Mouse (Mus musculus): ENCODE results near the gene Slc5a10. TPM values are rescaled to one million over a fixed set of nuclear protein-coding genes. Genes with fewer than 3 reads are reported as not detected.

Gene Slc5a10
- polyA plus RNA-seq, 1 experiment from 2014 or later: not detected

DNA sequence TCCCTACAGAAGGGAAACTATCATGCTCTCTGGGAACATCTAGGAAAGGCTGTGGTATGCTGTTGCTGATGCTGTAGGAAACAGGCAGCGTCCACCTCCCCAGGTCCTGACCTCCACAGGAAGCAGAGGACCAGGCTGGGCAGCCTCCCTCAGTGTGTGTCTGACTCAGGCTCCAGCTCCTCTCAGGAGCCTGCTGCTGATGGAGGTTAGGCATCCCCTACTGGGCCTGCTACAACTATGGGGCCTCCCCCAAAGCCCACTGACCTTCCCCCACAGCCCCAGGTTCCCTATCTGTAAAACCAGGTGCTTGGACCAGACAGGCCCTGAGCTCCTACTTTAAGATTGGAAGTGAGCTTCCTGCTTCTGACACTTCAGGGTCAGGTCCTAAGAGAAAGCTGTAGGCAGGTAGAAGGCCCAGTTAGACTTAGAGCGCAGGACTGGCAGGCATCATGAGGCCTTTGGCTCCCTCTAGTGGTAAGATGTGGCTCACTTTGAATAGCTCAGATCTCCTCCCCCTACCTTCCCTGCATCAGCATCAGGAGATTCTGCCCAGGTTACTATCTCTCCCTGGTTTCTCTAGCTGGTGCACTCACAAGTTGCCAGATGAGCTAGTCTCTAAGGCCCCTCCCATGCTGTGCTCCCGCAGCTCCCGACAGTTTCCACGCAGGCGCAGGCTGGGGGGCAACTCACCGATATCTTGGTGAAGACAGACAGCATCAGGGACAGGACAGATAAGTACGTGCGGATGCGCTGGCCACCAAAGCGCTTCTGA is 6.1 kb downstream of the Slc5a10 start:
- Histone ChIP-seq H3K27me3 (ENCODE audit: control insufficient read depth, insufficient read depth, low read depth, low read length) (no peaks in the 10 kb centered on the region), H3K36me3 (ENCODE audit: control insufficient read depth, insufficient read depth, low read length) (no peaks in the 10 kb centered on the region), H3K9ac (ENCODE audit: low read depth, low read length) (no peak overlapping the region), H3K4me2 (ENCODE audit: low read length) (0 out of 2 replicates have a peak overlapping the region, but pooled peaks have one; percentile 8), H3K9me3 (replicated peaks; ENCODE audit: control insufficient read depth, low read length, poor library complexity, severe bottlenecking) (no peaks in the 10 kb centered on the region), H3K4me3 (ENCODE audit: low read depth, low read length) (no peak overlapping the region), H3K4me1 (ENCODE audit: control insufficient read depth, insufficient read depth, low read length) (no peaks in the 10 kb centered on the region), H3K27ac (ENCODE audit: low read length) (no peak overlapping the region)
- peak; percentile 84 for ATAC-seq
- 47% methylated on average over 11 of the region's 11 CpGs for WGBS

GRCm38 (mm10) chr11:61713157-61713855 is 7.3 kb downstream of the Slc5a10 start:
- no peak overlapping the region for H3K27ac ChIP-seq (ENCODE audit: low read length)
- no peaks in the 10 kb centered on the region for H3K9me3 ChIP-seq (replicated peaks; ENCODE audit: control insufficient read depth, low read length, poor library complexity, severe bottlenecking)
- H3K4me2 ChIP-seq (ENCODE audit: low read length): no peak overlapping the region
- ATAC-seq: no peak
- no peaks in the 10 kb centered on the region for H3K4me1 ChIP-seq (ENCODE audit: control insufficient read depth, insufficient read depth, low read length)
- no peaks in the 10 kb centered on the region for H3K36me3 ChIP-seq (ENCODE audit: control insufficient read depth, insufficient read depth, low read length)
- 62% methylated on average over 15 of the region's 15 CpGs for WGBS
- H3K27me3 ChIP-seq (ENCODE audit: control insufficient read depth, insufficient read depth, low read depth, low read length): no peaks in the 10 kb centered on the region
- no peak overlapping the region for H3K4me3 ChIP-seq (ENCODE audit: low read depth, low read length)
- H3K9ac ChIP-seq (ENCODE audit: low read depth, low read length): 0 out of 2 replicates have a peak overlapping the region, but pooled peaks have one; percentile 22

GRCm38 (mm10) chr11:61708928-61709327 is 11.7 kb downstream of the Slc5a10 start:
- Histone ChIP-seq H3K27me3 (ENCODE audit: control insufficient read depth, insufficient read depth, low read depth, low read length) (no peaks in the 10 kb centered on the region), H3K27ac (ENCODE audit: low read length) (no peak overlapping the region), H3K9me3 (replicated peaks; ENCODE audit: control insufficient read depth, low read length, poor library complexity, severe bottlenecking) (no peaks in the 10 kb centered on the region), H3K4me2 (ENCODE audit: low read length) (no peak overlapping the region), H3K4me1 (ENCODE audit: control insufficient read depth, insufficient read depth, low read length) (no peaks in the 10 kb centered on the region), H3K4me3 (ENCODE audit: low read depth, low read length) (no peak overlapping the region), H3K9ac (ENCODE audit: low read depth, low read length) (no peak overlapping the region), H3K36me3 (ENCODE audit: control insufficient read depth, insufficient read depth, low read length) (no peaks in the 10 kb centered on the region)
- 67% methylated on average over 3 of the region's 3 CpGs for WGBS
- no peak for ATAC-seq

GRCm38 (mm10) chr11:61706232-61706631 is 14.4 kb downstream of the Slc5a10 start:
- Histone ChIP-seq H3K4me3 (ENCODE audit: low read depth, low read length) (no peak overlapping the region), H3K36me3 (ENCODE audit: control insufficient read depth, insufficient read depth, low read length) (no peaks in the 10 kb centered on the region), H3K27ac (ENCODE audit: low read length) (no peak overlapping the region), H3K9me3 (replicated peaks; ENCODE audit: control insufficient read depth, low read length, poor library complexity, severe bottlenecking) (no peaks in the 10 kb centered on the region), H3K4me2 (ENCODE audit: low read length) (no peak overlapping the region), H3K27me3 (ENCODE audit: control insufficient read depth, insufficient read depth, low read depth, low read length) (no peaks in the 10 kb centered on the region), H3K9ac (ENCODE audit: low read depth, low read length) (no peak overlapping the region), H3K4me1 (ENCODE audit: control insufficient read depth, insufficient read depth, low read length) (no peaks in the 10 kb centered on the region)
- WGBS: 56% methylated on average over 4 of the region's 4 CpGs
- ATAC-seq: no peak

- Histone ChIP-seq H3K27me3 (ENCODE audit: control insufficient read depth, insufficient read depth, low read depth, low read length) (no peaks in the 10 kb centered on the region), H3K9me3 (replicated peaks; ENCODE audit: control insufficient read depth, low read length, poor library complexity, severe bottlenecking) (no peaks in the 10 kb centered on the region), H3K36me3 (ENCODE audit: control insufficient read depth, insufficient read depth, low read length) (no peaks in the 10 kb centered on the region), H3K4me3 (ENCODE audit: low read depth, low read length) (no peak overlapping the region), H3K27ac (ENCODE audit: low read length) (no peak overlapping the region), H3K9ac (ENCODE audit: low read depth, low read length) (no peak overlapping the region), H3K4me2 (ENCODE audit: low read length) (no peak overlapping the region), H3K4me1 (ENCODE audit: control insufficient read depth, insufficient read depth, low read length) (no peaks in the 10 kb centered on the region)
- ATAC-seq: no peak
- 86% methylated on average over 2 of the region's 2 CpGs for WGBS
Measured at GRCm38 (mm10) chr11:61705581-61705980, 15.0 kb downstream of the Slc5a10 start.

DNA sequence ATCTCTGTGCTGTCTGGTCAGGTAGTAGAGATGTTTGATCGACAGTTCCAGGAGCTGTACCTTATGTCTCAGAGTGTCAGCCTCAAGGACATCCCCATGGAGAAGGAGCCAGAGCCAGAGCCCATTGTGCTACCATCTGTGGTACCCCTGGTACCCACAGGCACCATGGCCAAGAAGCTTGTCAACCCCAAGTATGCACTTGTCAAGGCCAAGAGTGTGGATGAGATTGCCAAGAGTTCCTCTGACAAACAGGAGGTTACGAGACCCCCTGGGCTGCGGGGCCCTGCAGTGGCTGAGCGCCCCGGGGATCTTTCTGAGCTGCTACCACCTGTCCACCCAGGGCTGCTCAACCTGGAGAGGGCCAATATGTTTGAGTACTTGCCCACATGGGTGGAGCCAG is 18.1 kb downstream of the Slc5a10 start:
- H3K27me3 ChIP-seq (ENCODE audit: control insufficient read depth, insufficient read depth, low read depth, low read length): no peaks in the 10 kb centered on the region
- no peak overlapping the region for H3K9ac ChIP-seq (ENCODE audit: low read depth, low read length)
- no peak for ATAC-seq
- 0 out of 2 replicates have a peak, but pooled peaks cover 3% of the 10 kb centered on the region for H3K4me1 ChIP-seq (ENCODE audit: control insufficient read depth, insufficient read depth, low read length)
- no peak overlapping the region for H3K4me2 ChIP-seq (ENCODE audit: low read length)
- no peaks in the 10 kb centered on the region for H3K36me3 ChIP-seq (ENCODE audit: control insufficient read depth, insufficient read depth, low read length)
- H3K27ac ChIP-seq (ENCODE audit: low read length): no peak overlapping the region
- H3K4me3 ChIP-seq (ENCODE audit: low read depth, low read length): no peak overlapping the region
- WGBS: 95% methylated on average over 5 of the region's 5 CpGs
- H3K9me3 ChIP-seq (replicated peaks; ENCODE audit: control insufficient read depth, low read length, poor library complexity, severe bottlenecking): no peaks in the 10 kb centered on the region

DNA sequence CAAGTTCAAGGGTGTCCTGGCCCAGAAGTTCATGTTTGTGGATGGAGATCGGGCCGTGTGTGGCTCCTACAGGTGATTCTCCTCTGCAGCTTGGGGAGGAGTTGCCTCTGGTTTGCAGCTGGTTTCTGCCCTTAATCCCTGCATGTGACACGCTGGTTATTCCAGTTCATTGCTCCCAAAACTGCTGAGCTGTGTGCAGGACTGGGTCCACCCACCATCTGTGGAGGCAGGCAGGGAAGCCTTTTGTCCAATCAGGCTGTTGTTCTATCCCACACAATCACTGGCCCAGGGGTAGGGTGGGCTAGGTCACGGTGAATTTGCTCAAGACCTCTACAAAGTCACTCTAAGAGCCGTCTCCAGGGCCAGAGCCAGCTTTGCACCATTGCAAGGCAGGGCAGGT is 18.9 kb downstream of the Slc5a10 start:
- ATAC-seq: no peak
- no peak overlapping the region for H3K9ac ChIP-seq (ENCODE audit: low read depth, low read length)
- no peak overlapping the region for H3K4me2 ChIP-seq (ENCODE audit: low read length)
- H3K27ac ChIP-seq (ENCODE audit: low read length): no peak overlapping the region
- WGBS: 40% methylated on average over 5 of the region's 5 CpGs
- H3K9me3 ChIP-seq (replicated peaks; ENCODE audit: control insufficient read depth, low read length, poor library complexity, severe bottlenecking): no peaks in the 10 kb centered on the region
- no peaks in the 10 kb centered on the region for H3K27me3 ChIP-seq (ENCODE audit: control insufficient read depth, insufficient read depth, low read depth, low read length)
- H3K36me3 ChIP-seq (ENCODE audit: control insufficient read depth, insufficient read depth, low read length): no peaks in the 10 kb centered on the region
- H3K4me3 ChIP-seq (ENCODE audit: low read depth, low read length): no peak overlapping the region
- 0 out of 2 replicates have a peak, but pooled peaks cover 3% of the 10 kb centered on the region for H3K4me1 ChIP-seq (ENCODE audit: control insufficient read depth, insufficient read depth, low read length)

DNA sequence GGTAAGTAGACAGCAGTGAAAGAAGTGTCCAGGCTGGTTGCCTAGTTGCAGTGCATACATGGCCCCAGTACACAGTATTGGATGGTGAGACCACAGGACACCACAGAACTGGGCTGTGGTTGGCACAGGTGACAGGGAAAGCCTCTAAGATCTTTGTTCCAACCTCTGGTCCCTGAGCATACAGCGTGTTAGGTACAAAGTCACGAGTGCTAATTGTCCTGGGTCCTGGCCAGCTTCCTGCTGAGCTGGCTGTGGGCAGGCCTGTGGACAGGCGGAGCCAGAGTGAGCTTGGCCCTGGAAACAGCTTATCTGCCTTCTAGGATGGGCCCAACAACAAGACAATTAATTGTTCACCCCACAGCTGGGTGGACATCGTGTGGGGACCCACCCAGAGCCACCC is 20.7 kb downstream of the Slc5a10 start:
- H3K4me1 ChIP-seq (ENCODE audit: control insufficient read depth, insufficient read depth, low read length): 0 out of 2 replicates have a peak, but pooled peaks cover 3% of the 10 kb centered on the region
- H3K4me3 ChIP-seq (ENCODE audit: low read depth, low read length): no peak overlapping the region
- H3K9ac ChIP-seq (ENCODE audit: low read depth, low read length): no peak overlapping the region
- H3K27ac ChIP-seq (ENCODE audit: low read length): no peak overlapping the region
- no peaks in the 10 kb centered on the region for H3K27me3 ChIP-seq (ENCODE audit: control insufficient read depth, insufficient read depth, low read depth, low read length)
- 36% methylated on average over 4 of the region's 4 CpGs for WGBS
- H3K36me3 ChIP-seq (ENCODE audit: control insufficient read depth, insufficient read depth, low read length): no peaks in the 10 kb centered on the region
- H3K9me3 ChIP-seq (replicated peaks; ENCODE audit: control insufficient read depth, low read length, poor library complexity, severe bottlenecking): no peaks in the 10 kb centered on the region
- H3K4me2 ChIP-seq (ENCODE audit: low read length): no peak overlapping the region
- ATAC-seq: no peak

GRCm38 (mm10) chr11:61699460-61699859 is 21.2 kb downstream of the Slc5a10 start:
- no peak overlapping the region for H3K9ac ChIP-seq (ENCODE audit: low read depth, low read length)
- ATAC-seq: no peak
- no peaks in the 10 kb centered on the region for H3K27me3 ChIP-seq (ENCODE audit: control insufficient read depth, insufficient read depth, low read depth, low read length)
- H3K36me3 ChIP-seq (ENCODE audit: control insufficient read depth, insufficient read depth, low read length): no peaks in the 10 kb centered on the region
- no peaks in the 10 kb centered on the region for H3K9me3 ChIP-seq (replicated peaks; ENCODE audit: control insufficient read depth, low read length, poor library complexity, severe bottlenecking)
- H3K4me1 ChIP-seq (ENCODE audit: control insufficient read depth, insufficient read depth, low read length): 0 out of 2 replicates have a peak, but pooled peaks cover 3% of the 10 kb centered on the region
- H3K4me3 ChIP-seq (ENCODE audit: low read depth, low read length): no peak overlapping the region
- no peak overlapping the region for H3K4me2 ChIP-seq (ENCODE audit: low read length)
- no peak overlapping the region for H3K27ac ChIP-seq (ENCODE audit: low read length)
- WGBS: 93% methylated on average over 5 of the region's 5 CpGs
